Mouse (Mus musculus) forebrain, embryonic 15.5 days (tissue): ENCODE results near the gene Mansc1. TPM values are rescaled to one million over a fixed set of nuclear protein-coding genes. Genes with fewer than 3 reads are reported as not detected.

Experiments
- ATAC-seq: fragments of 200-750 bp; cut with Nextera tagmentation; replicated peaks from 2 replicates; pipeline ENCODE4 v1.8.0; 2017; ENCODE audit warnings: mild to moderate bottlenecking, moderate TSS enrichment, moderate library complexity
- H3K27ac ChIP-seq: fragments of 300-500 bp; sonication (generic); replicated peaks from 2 replicates; pipeline ENCODE4 v1.5.1; 2015; ENCODE audit warnings: mild to moderate bottlenecking, inconsistent platforms
- H3K27me3 ChIP-seq: fragments of 300-500 bp; sonication (generic); 2 replicates; pipeline ENCODE4 v1.6.1; 2015; ENCODE audit warnings: inconsistent platforms
- H3K36me3 ChIP-seq: fragments of 300-500 bp; sonication (generic); 2 replicates; pipeline ENCODE4 v1.6.1; 2015; ENCODE audit warnings: mild to moderate bottlenecking, inconsistent platforms
- H3K4me1 ChIP-seq: fragments of 300-500 bp; sonication (generic); 2 replicates; pipeline ENCODE4 v1.6.1; 2015; ENCODE audit warnings: inconsistent platforms
- H3K4me2 ChIP-seq: fragments of 300-500 bp; sonication (generic); replicated peaks from 2 replicates; pipeline ENCODE4 v1.6.1; 2015; ENCODE audit warnings: mild to moderate bottlenecking, inconsistent platforms
- H3K4me3 ChIP-seq: fragments of 300-500 bp; sonication (generic); 2 replicates; pipeline ENCODE4 v1.5.1; 2015; ENCODE audit warnings: mild to moderate bottlenecking, inconsistent platforms
- H3K9ac ChIP-seq: fragments of 300-500 bp; sonication (generic); replicated peaks from 2 replicates; pipeline ENCODE4 v1.6.1; 2015; ENCODE audit warnings: mild to moderate bottlenecking, inconsistent platforms
- H3K9me3 ChIP-seq: fragments of 300-500 bp; sonication (generic); 2 replicates; pipeline ENCODE4 v1.6.1; 2016; ENCODE audit warnings: inconsistent platforms
- WGBS: fragments of 180-500 bp; shearing (Covaris S2); methylation state at CpG from one replicate; pipeline ENCODE4 v1.1.7; 2015; ENCODE audit warnings: mixed read lengths; 5-methylcytosine and 5-hydroxymethylcytosine counted together
- polyA plus RNA-seq: library from polyadenylated mRNA; unstranded; fragments of >200 nt; fragmentation: Nextera tagmentation; extraction: Ambion mirVana; gene quantifications from 2 replicates; pipeline ENCODE4 v1.2.1, GENCODE M21; 2015

Gene Mansc1
- polyA plus RNA-seq, 1 experiment from 2014 or later = 0.75 TPM

DNA sequence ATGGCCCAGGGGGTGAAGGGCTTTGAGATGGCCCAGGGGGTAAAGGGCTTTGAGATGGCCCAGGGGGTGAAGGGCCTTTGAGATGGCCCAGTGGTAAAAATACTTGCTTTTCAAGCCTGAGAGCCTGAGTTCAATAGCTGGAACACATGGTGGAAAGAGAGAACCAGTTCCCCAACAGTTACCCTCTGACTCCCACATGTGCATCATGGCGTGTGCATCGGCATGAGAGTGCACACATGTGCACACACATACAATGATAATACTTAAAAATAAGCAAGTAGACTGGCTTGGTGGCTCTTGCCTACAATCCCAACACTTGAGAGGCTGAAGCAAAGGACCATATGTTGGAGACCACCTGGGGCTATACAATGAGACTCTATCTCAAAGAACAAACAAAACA lies 47.7 kb downstream of the Mansc1 start:
- no peak for ATAC-seq
- Histone ChIP-seq H3K9me3 (no peaks in the 10 kb centered on the region), H3K27ac (no peak overlapping the region), H3K4me1 (no peaks in the 10 kb centered on the region), H3K36me3 (no peaks in the 10 kb centered on the region), H3K4me2 (no peak overlapping the region), H3K27me3 (no peaks in the 10 kb centered on the region), H3K9ac (no peak overlapping the region), H3K4me3 (no peak overlapping the region)
- WGBS = 97% methylated on average over 2 of the region's 2 CpGs

DNA sequence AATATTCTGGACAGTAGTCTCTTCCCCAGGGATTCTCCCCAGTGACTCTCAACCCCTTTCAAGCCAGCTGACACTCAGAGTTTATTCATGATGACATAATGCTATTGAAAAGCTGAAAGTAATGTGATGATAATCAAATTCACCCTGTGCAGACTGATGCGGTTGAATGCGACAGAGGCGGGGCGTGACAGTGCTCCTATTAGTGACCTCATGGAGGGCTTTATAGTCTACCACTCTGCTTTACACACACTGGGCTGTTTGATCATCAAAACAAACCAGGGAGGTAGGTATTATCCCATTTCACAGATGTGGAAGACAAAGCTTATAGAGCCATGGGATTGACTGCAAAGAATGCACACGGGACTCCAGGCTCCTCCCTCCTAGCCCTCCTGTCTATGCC lies 50.2 kb downstream of the Mansc1 start:
- ATAC-seq = no peak
- Histone ChIP-seq H3K9ac (no peak overlapping the region), H3K4me2 (no peak overlapping the region), H3K27me3 (no peaks in the 10 kb centered on the region), H3K36me3 (no peaks in the 10 kb centered on the region), H3K4me3 (no peak overlapping the region), H3K4me1 (no peaks in the 10 kb centered on the region), H3K9me3 (no peaks in the 10 kb centered on the region), H3K27ac (no peak overlapping the region)
- 61% methylated on average over 5 of the region's 5 CpGs for WGBS

DNA sequence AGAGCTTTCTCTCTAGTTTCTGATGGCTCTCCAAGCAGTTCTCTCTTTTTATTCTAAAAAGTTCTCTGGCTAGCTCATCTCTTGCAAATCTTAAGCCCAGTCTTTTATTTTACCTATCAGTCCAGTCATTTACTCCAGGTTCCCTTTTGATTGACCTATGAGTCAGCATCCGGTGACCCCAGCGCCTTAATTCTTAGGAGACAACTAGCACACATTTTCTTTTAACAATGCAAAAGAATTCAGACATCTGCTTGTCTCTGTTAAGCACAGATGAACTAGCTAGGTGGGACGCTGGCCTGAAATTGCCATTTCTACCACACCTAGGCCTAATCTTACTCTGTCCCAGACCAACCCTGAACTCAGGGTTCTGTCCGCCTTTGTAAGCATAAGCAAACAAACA lies 52.8 kb downstream of the Mansc1 start:
- H3K9ac ChIP-seq = no peak overlapping the region
- WGBS = 92% methylated on average over 4 of the region's 4 CpGs
- ATAC-seq = no peak
- no peaks in the 10 kb centered on the region for H3K4me1 ChIP-seq
- no peak overlapping the region for H3K4me2 ChIP-seq
- H3K4me3 ChIP-seq = no peak overlapping the region
- H3K9me3 ChIP-seq = no peaks in the 10 kb centered on the region
- H3K36me3 ChIP-seq = no peaks in the 10 kb centered on the region
- H3K27me3 ChIP-seq = no peaks in the 10 kb centered on the region
- no peak overlapping the region for H3K27ac ChIP-seq

DNA sequence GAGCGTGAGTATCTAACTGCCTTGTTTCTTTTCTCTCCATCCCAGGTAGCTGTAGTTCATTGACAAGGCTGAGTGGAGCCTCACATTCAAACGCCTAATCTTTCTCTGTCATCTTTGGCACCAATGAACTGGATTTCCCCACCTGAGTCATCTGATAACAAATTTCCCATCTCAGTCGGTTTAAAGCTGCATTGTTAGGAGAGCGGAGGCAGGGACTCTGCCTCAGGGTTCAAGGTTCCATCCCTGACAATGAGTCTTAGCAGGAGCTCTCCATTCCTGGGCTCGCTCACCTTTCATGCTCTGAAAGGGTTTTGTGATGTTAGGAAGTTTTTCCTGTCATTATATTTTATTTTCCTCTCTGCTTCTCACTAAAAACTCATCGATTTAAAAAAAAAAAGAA lies 54.2 kb downstream of the Mansc1 start:
- Histone ChIP-seq H3K9ac (no peak overlapping the region), H3K36me3 (no peaks in the 10 kb centered on the region), H3K4me2 (no peak overlapping the region), H3K27me3 (no peaks in the 10 kb centered on the region), H3K4me1 (no peaks in the 10 kb centered on the region), H3K9me3 (no peaks in the 10 kb centered on the region), H3K27ac (no peak overlapping the region), H3K4me3 (no peak overlapping the region)
- 56% methylated on average over 6 of the region's 6 CpGs for WGBS
- ATAC-seq = no peak

DNA sequence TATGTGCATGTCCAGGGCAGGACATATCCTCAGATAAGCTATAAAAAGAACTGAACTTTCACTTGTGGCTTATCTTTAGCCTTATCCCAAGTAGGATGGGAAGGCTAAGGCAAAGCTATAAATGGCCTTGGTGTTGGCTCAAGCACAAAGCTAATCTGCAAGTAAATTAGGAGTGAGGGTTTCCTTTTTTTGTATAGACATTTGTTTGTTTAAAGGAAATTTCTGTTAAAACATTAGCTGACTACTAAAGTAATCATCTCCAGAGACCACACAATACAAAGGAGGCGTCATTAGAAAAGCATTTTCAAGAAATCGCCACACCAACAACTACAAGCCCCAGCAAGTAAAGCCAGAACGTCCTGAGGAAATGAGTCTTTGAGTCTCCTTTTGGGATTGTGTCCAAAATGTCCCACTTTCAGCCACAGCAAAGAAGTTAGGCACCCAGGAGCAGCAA lies 57.0 kb downstream of the Mansc1 start:
- no peak overlapping the region for H3K4me3 ChIP-seq
- no peak for ATAC-seq
- no peaks in the 10 kb centered on the region for H3K4me1 ChIP-seq
- 54% methylated on average over 3 of the region's 3 CpGs for WGBS
- H3K4me2 ChIP-seq = no peak overlapping the region
- H3K27me3 ChIP-seq = no peaks in the 10 kb centered on the region
- H3K9ac ChIP-seq = no peak overlapping the region
- no peaks in the 10 kb centered on the region for H3K36me3 ChIP-seq
- no peak overlapping the region for H3K27ac ChIP-seq
- H3K9me3 ChIP-seq = no peaks in the 10 kb centered on the region

DNA sequence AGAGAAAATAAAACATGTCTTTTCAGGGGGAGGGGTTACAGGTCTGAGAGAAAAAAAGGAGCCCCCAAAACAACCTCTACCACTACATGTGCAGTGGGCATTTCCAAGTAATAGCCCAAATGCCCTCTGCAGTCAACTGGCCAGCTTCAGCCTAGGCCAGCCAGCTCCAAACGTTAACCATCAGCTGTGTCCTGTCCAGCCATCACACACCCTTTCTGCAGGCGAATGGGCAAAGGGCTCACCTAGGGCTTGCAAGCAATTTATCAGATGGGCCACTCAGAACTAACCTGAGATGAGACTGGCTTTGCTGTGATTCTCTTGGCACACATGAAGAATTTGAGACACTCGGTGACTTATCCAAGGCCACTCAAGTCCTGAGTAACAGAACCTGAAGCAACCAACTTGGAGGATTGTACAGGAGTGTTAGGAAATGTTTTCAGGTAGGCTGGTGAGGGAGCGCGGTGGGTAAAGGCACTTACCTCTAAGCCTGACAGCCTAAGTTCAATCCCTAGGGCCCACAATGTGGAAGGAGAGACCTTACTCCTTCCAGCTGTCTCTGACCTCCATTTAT lies 64.2 kb downstream of the Mansc1 start:
- Histone ChIP-seq H3K4me2 (no peak overlapping the region), H3K4me3 (no peak overlapping the region), H3K27me3 (no peaks in the 10 kb centered on the region), H3K36me3 (no peaks in the 10 kb centered on the region), H3K9me3 (no peaks in the 10 kb centered on the region), H3K27ac (no peak overlapping the region), H3K4me1 (peaks cover 18% of the 10 kb centered on the region), H3K9ac (no peak overlapping the region)
- 75% methylated on average over 5 of the region's 5 CpGs for WGBS
- ATAC-seq = no peak

DNA sequence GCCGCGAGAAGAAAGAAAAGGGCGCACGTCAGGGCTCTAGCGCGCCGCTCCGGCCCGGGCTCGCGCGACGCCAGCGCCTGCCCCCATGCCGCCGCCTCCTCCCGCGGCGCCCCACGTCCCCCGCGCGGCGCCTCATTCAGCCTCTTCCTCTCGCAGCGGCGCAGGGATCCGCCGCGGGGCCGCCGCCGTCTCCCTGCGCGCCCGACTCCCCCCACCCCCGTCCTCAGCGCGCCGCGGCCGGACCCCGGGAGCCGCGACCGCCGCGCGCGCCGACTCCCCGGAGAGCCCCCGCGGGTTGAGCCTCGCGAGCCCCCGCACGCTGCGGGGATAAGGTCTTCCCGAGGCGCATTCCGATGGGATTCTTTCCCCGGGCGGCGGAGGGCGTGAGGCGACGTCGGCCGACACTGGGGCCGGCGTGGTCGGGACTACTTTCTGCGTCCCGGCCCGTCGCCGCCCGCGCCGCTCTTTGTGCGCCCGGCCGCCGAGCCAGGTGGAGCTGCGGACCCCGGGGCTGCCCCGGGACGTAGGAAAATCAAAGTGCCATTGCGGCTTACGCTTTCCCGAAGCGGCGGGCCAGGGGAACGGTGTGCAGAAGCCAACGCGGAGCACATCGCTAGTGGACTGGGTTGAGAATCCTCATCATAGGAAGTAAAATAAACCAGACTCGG lies 65.3 kb downstream of the Mansc1 start, which contains the start of gene Lrp6:
Gene Lrp6, minus strand, starts transcription at position 148 of the 668 bp plus-strand sequence.
- under 1% methylated on average over 73 of the region's 99 CpGs for whole genome bisulfite sequencing
- peak within 1 kb of the TSS; percentile 100 for H3K27ac ChIP-seq
- H3K36me3 ChIP-seq = no peaks in the 10 kb centered on the region
- H3K9me3 ChIP-seq = no peaks in the 10 kb centered on the region
- peak within 1 kb of the TSS; percentile 98 for H3K9ac ChIP-seq
- peak; percentile 95 for ATAC-seq
- H3K4me3 ChIP-seq = peak within 1 kb of the TSS; percentile 98
- H3K4me2 ChIP-seq = peak within 1 kb of the TSS; percentile 62
- H3K27me3 ChIP-seq = no peaks in the 10 kb centered on the region
- H3K4me1 ChIP-seq = peaks cover 18% of the 10 kb centered on the region

DNA sequence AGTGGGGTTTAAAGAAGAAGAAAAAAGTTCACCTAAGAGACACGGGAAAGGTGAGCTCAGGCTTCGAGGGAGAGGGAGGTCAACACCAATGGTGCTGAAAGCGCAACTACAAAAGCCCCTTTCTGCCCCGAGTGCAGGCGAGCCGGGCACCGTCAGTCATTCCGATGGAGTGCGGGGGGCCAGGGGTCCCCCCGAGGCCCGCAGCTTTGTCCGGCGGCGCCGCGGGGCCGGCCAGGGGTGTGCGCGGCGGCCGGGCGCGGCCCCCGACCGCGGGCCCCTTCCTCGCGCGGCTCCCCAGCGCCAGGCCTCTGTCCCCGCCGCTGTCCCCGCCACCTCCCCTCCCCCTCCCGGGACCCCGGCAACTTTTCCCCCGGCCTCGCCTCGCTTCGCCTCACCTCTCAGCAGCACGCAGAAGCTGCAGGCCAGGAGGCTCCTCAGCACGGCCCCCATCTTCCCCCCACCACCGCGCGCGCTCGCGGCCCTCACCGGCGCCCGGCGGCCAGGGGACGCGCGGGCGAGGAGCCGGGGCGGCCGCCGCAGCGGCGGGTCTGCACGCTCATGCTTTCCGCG lies 66.0 kb downstream of the Mansc1 start:
- H3K27ac ChIP-seq = peak overlapping the region; percentile 100
- WGBS = under 1% methylated on average over 36 of the region's 64 CpGs
- no peaks in the 10 kb centered on the region for H3K27me3 ChIP-seq
- H3K4me2 ChIP-seq = peak overlapping the region; percentile 62
- peak overlapping the region; percentile 98 for H3K9ac ChIP-seq
- H3K4me1 ChIP-seq = peaks cover 18% of the 10 kb centered on the region
- H3K4me3 ChIP-seq = peak overlapping the region; percentile 98
- no peaks in the 10 kb centered on the region for H3K9me3 ChIP-seq
- peak; percentile 75 for ATAC-seq
- H3K36me3 ChIP-seq = no peaks in the 10 kb centered on the region

DNA sequence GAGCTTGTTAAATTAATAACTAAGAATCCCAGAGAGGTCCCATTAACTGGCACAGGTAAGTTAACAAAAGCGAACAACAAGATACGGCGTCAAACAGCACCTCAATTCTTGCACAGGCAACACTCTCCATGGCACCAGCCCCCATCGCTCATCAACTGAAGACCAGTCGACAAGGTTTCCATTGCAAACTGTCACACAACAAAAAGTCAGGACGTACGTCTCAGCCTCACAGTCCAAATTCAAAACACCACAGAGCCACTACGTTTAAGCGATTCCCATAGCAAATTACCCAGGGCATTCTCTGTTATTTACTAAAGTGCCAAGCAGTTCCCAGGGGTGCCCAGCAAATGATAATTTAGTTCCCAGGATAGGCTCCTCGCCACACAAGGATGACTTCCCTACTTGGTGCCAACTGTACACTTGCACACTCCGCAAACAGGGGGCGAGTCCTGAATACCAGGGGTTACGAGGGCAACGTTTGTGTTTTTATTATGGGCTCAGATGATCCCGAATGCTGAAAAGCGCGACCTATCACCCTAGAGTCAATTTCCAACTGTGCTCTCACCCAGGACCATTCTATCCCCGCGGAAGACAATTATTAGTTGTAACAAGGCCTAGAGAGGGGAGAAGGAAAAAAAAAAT lies 66.6 kb downstream of the Mansc1 start:
- ATAC-seq = no peak
- peak overlapping the region; percentile 62 for H3K4me2 ChIP-seq
- H3K9me3 ChIP-seq = no peaks in the 10 kb centered on the region
- H3K27ac ChIP-seq = peak overlapping the region; percentile 100
- 1% methylated on average over 19 of the region's 19 CpGs for WGBS
- H3K27me3 ChIP-seq = no peaks in the 10 kb centered on the region
- peaks cover 18% of the 10 kb centered on the region for H3K4me1 ChIP-seq
- H3K4me3 ChIP-seq = peak overlapping the region; percentile 98
- H3K9ac ChIP-seq = peak overlapping the region; percentile 98
- H3K36me3 ChIP-seq = no peaks in the 10 kb centered on the region

DNA sequence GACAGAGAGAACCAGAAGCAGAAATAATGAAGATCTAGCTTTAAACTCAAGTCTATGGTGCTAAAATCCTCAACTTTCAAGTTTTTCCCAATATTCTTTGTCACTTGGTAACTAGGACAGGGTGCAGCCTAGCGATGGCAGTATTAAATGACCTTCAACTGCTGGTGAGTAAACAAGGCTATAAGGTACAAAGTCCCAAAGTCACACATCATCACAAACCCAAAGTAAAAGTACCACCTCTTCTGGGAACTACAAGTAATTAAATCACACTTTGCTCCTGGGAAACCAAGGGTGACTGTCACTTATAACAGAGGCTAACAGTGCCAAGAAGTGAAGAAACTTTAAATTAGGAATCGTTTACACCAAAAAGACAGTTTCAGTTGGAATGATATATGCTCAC lies 67.7 kb downstream of the Mansc1 start:
- H3K4me3 ChIP-seq = peak overlapping the region; percentile 98; the same call in 1 of the 2 replicates
- WGBS = 55% methylated on average over 2 of the region's 2 CpGs

DNA sequence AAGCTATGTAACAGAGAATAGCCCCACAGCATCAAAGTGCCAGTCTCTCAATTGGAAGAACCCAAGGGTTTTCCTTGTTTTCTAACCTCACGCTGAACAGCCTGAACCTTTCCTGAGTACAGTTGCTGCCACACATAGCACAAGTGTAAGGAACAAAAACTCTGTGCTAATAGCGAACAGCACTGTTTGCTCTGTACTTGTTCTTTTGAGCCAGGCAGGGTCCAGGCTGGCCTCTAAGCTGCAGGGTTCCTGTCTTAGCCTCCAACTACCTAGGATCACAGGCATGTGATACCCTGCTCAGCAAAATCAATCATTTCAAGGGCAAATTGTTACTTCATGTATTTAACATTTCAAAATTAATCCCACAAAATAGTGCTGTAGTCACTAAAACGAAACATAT lies 72.7 kb downstream of the Mansc1 start:
- Histone ChIP-seq H3K4me1 (peaks cover 36% of the 10 kb centered on the region), H3K9ac (no peak overlapping the region), H3K27me3 (no peaks in the 10 kb centered on the region), H3K36me3 (no peaks in the 10 kb centered on the region), H3K9me3 (no peaks in the 10 kb centered on the region), H3K27ac (no peak overlapping the region), H3K4me3 (no peak overlapping the region), H3K4me2 (no peak overlapping the region)
- no peak for ATAC-seq
- WGBS = 59% methylated on average over 3 of the region's 3 CpGs

More for the DNA sequence above, 67.7 kb downstream of the Mansc1 start:
- Histone ChIP-seq H3K9ac (no peak overlapping the region), H3K27me3 (no peaks in the 10 kb centered on the region), H3K27ac (no peak overlapping the region), H3K9me3 (no peaks in the 10 kb centered on the region), H3K4me1 (peaks cover 18% of the 10 kb centered on the region), H3K4me2 (peak overlapping the region; percentile 62; the same call in 1 of the 2 replicates), H3K36me3 (no peaks in the 10 kb centered on the region)
- ATAC-seq = no peak
